Mouse (Mus musculus) lung, postnatal 0 days (tissue): ENCODE results near the gene Prkag3. TPM values are rescaled to one million over a fixed set of nuclear protein-coding genes. Genes with fewer than 3 reads are reported as not detected.

ENCODE experiments used
- ATAC-seq: fragments of 200-750 bp; cut with Nextera tagmentation; 2 replicates; pipeline ENCODE4 v1.8.0; 2017; ENCODE audit warnings: moderate library complexity
- DNase-seq: peaks from one replicate; pipeline ENCODE4 v3.0.0-alpha.2; 2016; ENCODE audit warnings: low spot score
- H3K27ac ChIP-seq: fragments of 300-500 bp; sonication (generic); 2 replicates; pipeline ENCODE4 v1.5.1; 2014; ENCODE audit warnings: antibody characterized with exemption, mild to moderate bottlenecking, low read length, mixed read lengths
- H3K27me3 ChIP-seq: fragments of 300-500 bp; sonication (generic); replicated peaks from 2 replicates; pipeline ENCODE4 v1.6.1; 2014; ENCODE audit warnings: low read length, mixed read lengths; ENCODE audit not compliant: insufficient read depth
- H3K36me3 ChIP-seq: fragments of 300-500 bp; sonication (generic); 2 replicates; pipeline ENCODE4 v1.6.1; 2014; ENCODE audit warnings: low read length, mixed read lengths; ENCODE audit not compliant: insufficient read depth
- H3K4me1 ChIP-seq: fragments of 300-500 bp; sonication (generic); 2 replicates; pipeline ENCODE4 v1.6.1; 2014; ENCODE audit warnings: antibody characterized with exemption, low read depth, low read length, mixed read lengths; ENCODE audit not compliant: insufficient read depth
- H3K4me2 ChIP-seq: fragments of 300-500 bp; sonication (generic); replicated peaks from 2 replicates; pipeline ENCODE4 v1.6.1; 2014; ENCODE audit warnings: low read depth, mild to moderate bottlenecking, low read length, moderate library complexity, mixed read lengths
- H3K4me3 ChIP-seq: fragments of 300-500 bp; sonication (generic); 2 replicates; pipeline ENCODE4 v1.5.1; 2014; ENCODE audit warnings: low read depth, low read length
- H3K9ac ChIP-seq: fragments of 300-500 bp; sonication (generic); replicated peaks from 2 replicates; pipeline ENCODE4 v1.6.1; 2014; ENCODE audit warnings: low read depth, mild to moderate bottlenecking
- H3K9me3 ChIP-seq: fragments of 300-500 bp; sonication (generic); 2 replicates; pipeline ENCODE4 v1.6.1; 2016; ENCODE audit warnings: low read length, mixed read lengths
- CTCF ChIP-seq: IDR thresholded peaks from 2 replicates; pipeline ENCODE4 v1.5.1; 2016; ENCODE audit warnings: antibody characterized with exemption, mild to moderate bottlenecking
- EP300 ChIP-seq: IDR thresholded peaks from 2 replicates; pipeline ENCODE4 v1.6.1; 2016; ENCODE audit warnings: antibody characterized with exemption, mild to moderate bottlenecking, control low read depth
- WGBS: fragments of 180-500 bp; shearing (Covaris S2); extraction: QIAGEN DNeasy Blood & Tissue Kit; methylation state at CpG from one replicate; pipeline ENCODE4 v1.1.7; 2014; 5-methylcytosine and 5-hydroxymethylcytosine counted together
- polyA plus RNA-seq: library from polyadenylated mRNA; unstranded; fragments of >200 nt; fragmentation: Nextera tagmentation; extraction: Ambion mirVana; gene quantifications from 2 replicates; pipeline ENCODE4 v1.2.1, GENCODE M21; 2015

The Prkag3 gene
- polyA plus RNA-seq, 1 experiment from 2014 or later, result 2.6 TPM

GRCm38 (mm10) chr1:74771467-74771844, 22.4 kb upstream of the Prkag3 start:
- no peak overlapping the region for H3K9ac ChIP-seq
- H3K4me3 ChIP-seq, result peak overlapping the region; percentile 38
- ATAC-seq, result peak; percentile 30
- H3K36me3 ChIP-seq, result no peaks in the 10 kb centered on the region
- TF ChIP-seq CTCF (no peak), EP300 (no peak)
- 2% methylated on average over 18 of the region's 26 CpGs for WGBS
- H3K27ac ChIP-seq, result no peak overlapping the region
- no peak for DNase-seq
- peak overlapping the region; percentile 76 for H3K4me2 ChIP-seq
- peaks cover 41% of the 10 kb centered on the region for H3K27me3 ChIP-seq
- H3K9me3 ChIP-seq, result no peaks in the 10 kb centered on the region
- peaks cover 9% of the 10 kb centered on the region for H3K4me1 ChIP-seq

GRCm38 (mm10) chr1:74770727-74771466, 21.9 kb upstream of the Prkag3 start:
- no peaks in the 10 kb centered on the region for H3K36me3 ChIP-seq
- H3K4me2 ChIP-seq, result peak overlapping the region; percentile 76
- H3K27ac ChIP-seq, result no peak overlapping the region
- peak overlapping the region; percentile 38 for H3K4me3 ChIP-seq
- no peak for ATAC-seq
- TF ChIP-seq EP300 (no peak), CTCF (no peak)
- no peak for DNase-seq
- 6% methylated on average over 35 of the region's 35 CpGs for WGBS
- H3K4me1 ChIP-seq, result peaks cover 9% of the 10 kb centered on the region
- no peaks in the 10 kb centered on the region for H3K9me3 ChIP-seq
- H3K27me3 ChIP-seq, result peaks cover 41% of the 10 kb centered on the region
- H3K9ac ChIP-seq, result no peak overlapping the region

- Histone ChIP-seq H3K27ac (no peak overlapping the region), H3K36me3 (no peaks in the 10 kb centered on the region), H3K9ac (no peak overlapping the region), H3K27me3 (no peaks in the 10 kb centered on the region), H3K4me1 (no peaks in the 10 kb centered on the region), H3K9me3 (no peaks in the 10 kb centered on the region), H3K4me2 (no peak overlapping the region), H3K4me3 (no peak overlapping the region)
- ATAC-seq (no peak), DNase-seq (peak; percentile 84)
- TF ChIP-seq CTCF (peak; percentile 76), EP300 (no peak)
- WGBS, result 4% methylated on average over 6 of the region's 6 CpGs
These were observed 14.1 kb upstream of the Prkag3 start for GRCm38 (mm10) chr1:74763081-74763480.

GRCm38 (mm10) chr1:74759773-74760172, 10.8 kb upstream of the Prkag3 start:
- Histone ChIP-seq H3K4me2 (no peak overlapping the region), H3K27ac (no peak overlapping the region), H3K9me3 (no peaks in the 10 kb centered on the region), H3K4me3 (no peak overlapping the region), H3K27me3 (no peaks in the 10 kb centered on the region), H3K36me3 (no peaks in the 10 kb centered on the region), H3K9ac (no peak overlapping the region), H3K4me1 (no peaks in the 10 kb centered on the region)
- WGBS, result 23% methylated on average over 4 of the region's 4 CpGs
- TF ChIP-seq EP300, result no peak
- TF ChIP-seq CTCF, result peak; percentile 86
- DNase-seq, result peak; percentile 84
- peak; percentile 80 for ATAC-seq

GRCm38 (mm10) chr1:74754175-74754785, 5.3 kb upstream of the Prkag3 start:
- DNase-seq (no peak), ATAC-seq (no peak)
- WGBS, result 60% methylated on average over 5 of the region's 5 CpGs

GRCm38 (mm10) chr1:74753266-74753974, 4.4 kb upstream of the Prkag3 start:
- WGBS, result 74% methylated on average over 8 of the region's 8 CpGs

More at GRCm38 (mm10) chr1:74754175-74754785, 5.3 kb upstream of the Prkag3 start:
- no peak overlapping the region for H3K4me3 ChIP-seq
- H3K27me3 ChIP-seq, result no peaks in the 10 kb centered on the region
- H3K9me3 ChIP-seq, result no peaks in the 10 kb centered on the region
- no peak overlapping the region for H3K27ac ChIP-seq
- no peaks in the 10 kb centered on the region for H3K4me1 ChIP-seq
- no peak overlapping the region for H3K9ac ChIP-seq
- H3K4me2 ChIP-seq, result no peak overlapping the region
- TF ChIP-seq CTCF (no peak), EP300 (no peak)
- no peaks in the 10 kb centered on the region for H3K36me3 ChIP-seq

More at GRCm38 (mm10) chr1:74753266-74753974, 4.4 kb upstream of the Prkag3 start:
- ATAC-seq (no peak), DNase-seq (no peak)
- Histone ChIP-seq H3K36me3 (no peaks in the 10 kb centered on the region), H3K9me3 (no peaks in the 10 kb centered on the region), H3K27me3 (no peaks in the 10 kb centered on the region), H3K27ac (no peak overlapping the region), H3K4me1 (no peaks in the 10 kb centered on the region), H3K4me3 (no peak overlapping the region), H3K4me2 (no peak overlapping the region), H3K9ac (no peak overlapping the region)
- no peak for TF ChIP-seq EP300
- TF ChIP-seq CTCF, result no peak
